Mouse (Mus musculus) C2C12 (cell line): ENCODE measurements around the gene Tctex1d4.

ENCODE experiments used
- CEBPB ChIP-seq: IDR thresholded peaks from one replicate; pipeline ENCODE4 v1.6.1; 2011; ENCODE audit warnings: low read depth, mild to moderate bottlenecking, control low read depth, moderate library complexity
- CTCF ChIP-seq: IDR thresholded peaks from one replicate; pipeline ENCODE4 v1.5.1; 2011; ENCODE audit not compliant: control insufficient read depth, insufficient read depth, insufficient read length
- MAX ChIP-seq: IDR thresholded peaks from one replicate; pipeline ENCODE4 v1.6.1; 2011; ENCODE audit warnings: mild to moderate bottlenecking, control low read depth
- MYOD1 ChIP-seq: IDR thresholded peaks from one replicate; pipeline ENCODE4 v1.6.1; 2011; ENCODE audit warnings: low read depth; ENCODE audit not compliant: control insufficient read depth, insufficient read length
- MYOG ChIP-seq: IDR thresholded peaks from one replicate; pipeline ENCODE4 v1.6.1; 2011; ENCODE audit not compliant: control insufficient read depth, insufficient read length; ENCODE audit errors: extremely low read depth
- USF1 ChIP-seq: IDR thresholded peaks from one replicate; pipeline ENCODE4 v1.6.1; 2011; ENCODE audit warnings: low read depth, mild to moderate bottlenecking, control low read depth, moderate library complexity

GRCm38 (mm10) chr4:117117931-117118330, 8.7 kb upstream of the Tctex1d4 start:
- TF ChIP-seq CTCF (no peak), USF1 (no peak), MAX (no peak), MYOD1 (no peak), CEBPB (peak; percentile 43), MYOG (no peak)
